Mouse (Mus musculus) embryonic facial prominence, embryonic 14.5 days (tissue): ENCODE measurements around the gene Btbd11. TPM values are rescaled to one million over a fixed set of nuclear protein-coding genes. Genes with fewer than 3 reads are reported as not detected.

Experiments used
- ATAC-seq: fragments of 200-750 bp; cut with Nextera tagmentation; 2 replicates; pipeline ENCODE4 v1.8.0; 2017; ENCODE audit warnings: low read depth, moderate number of reproducible peaks, moderate TSS enrichment
- DNase-seq: peaks from one replicate; pipeline ENCODE4 v3.0.0-alpha.2; 2015; ENCODE audit warnings: low spot score
- H3K27ac ChIP-seq: fragments of 300-500 bp; sonication (generic); replicated peaks from 2 replicates; pipeline ENCODE4 v1.5.1; 2014; ENCODE audit warnings: low read depth, mild to moderate bottlenecking, low read length, moderate library complexity
- H3K27me3 ChIP-seq: fragments of 300-500 bp; sonication (generic); replicated peaks from 2 replicates; pipeline ENCODE4 v1.6.1; 2014; ENCODE audit warnings: low read length; ENCODE audit not compliant: control insufficient read depth, insufficient read depth
- H3K36me3 ChIP-seq: fragments of 300-500 bp; sonication (generic); 2 replicates; pipeline ENCODE4 v1.6.1; 2014; ENCODE audit warnings: low read length, mixed read lengths; ENCODE audit not compliant: control insufficient read depth, insufficient read depth
- H3K4me1 ChIP-seq: fragments of 300-500 bp; sonication (generic); 2 replicates; pipeline ENCODE4 v1.6.1; 2014; ENCODE audit warnings: antibody characterized with exemption, low read length; ENCODE audit not compliant: control insufficient read depth, insufficient read depth
- H3K4me2 ChIP-seq: fragments of 300-500 bp; sonication (generic); 2 replicates; pipeline ENCODE4 v1.6.1; 2014; ENCODE audit warnings: low read depth, mild to moderate bottlenecking, low read length, moderate library complexity, mixed read lengths
- H3K4me3 ChIP-seq: fragments of 300-500 bp; sonication (generic); 2 replicates; pipeline ENCODE4 v1.5.1; 2014; ENCODE audit warnings: low read depth, mild to moderate bottlenecking, low read length
- H3K9ac ChIP-seq: fragments of 300-500 bp; sonication (generic); 2 replicates; pipeline ENCODE4 v1.6.1; 2014; ENCODE audit warnings: low read depth, mild to moderate bottlenecking, low read length, moderate library complexity, mixed read lengths
- H3K9me3 ChIP-seq: fragments of 300-500 bp; sonication (generic); 2 replicates; pipeline ENCODE4 v1.6.1; 2016; ENCODE audit warnings: low read length; ENCODE audit not compliant: control insufficient read depth
- WGBS: fragments of 180-500 bp; shearing (Covaris S2); extraction: QIAGEN DNeasy Blood & Tissue Kit; methylation state at CpG from one replicate; pipeline ENCODE4 v1.1.7; 2014; 5-methylcytosine and 5-hydroxymethylcytosine counted together
- polyA plus RNA-seq: library from polyadenylated mRNA; unstranded; fragments of >200 nt; fragmentation: Nextera tagmentation; extraction: Ambion mirVana; gene quantifications from 2 replicates; pipeline ENCODE4 v1.2.1, GENCODE M21; 2014

The Btbd11 gene
- polyA plus RNA-seq, 1 experiment from 2014 or later = 5.8 TPM

DNA sequence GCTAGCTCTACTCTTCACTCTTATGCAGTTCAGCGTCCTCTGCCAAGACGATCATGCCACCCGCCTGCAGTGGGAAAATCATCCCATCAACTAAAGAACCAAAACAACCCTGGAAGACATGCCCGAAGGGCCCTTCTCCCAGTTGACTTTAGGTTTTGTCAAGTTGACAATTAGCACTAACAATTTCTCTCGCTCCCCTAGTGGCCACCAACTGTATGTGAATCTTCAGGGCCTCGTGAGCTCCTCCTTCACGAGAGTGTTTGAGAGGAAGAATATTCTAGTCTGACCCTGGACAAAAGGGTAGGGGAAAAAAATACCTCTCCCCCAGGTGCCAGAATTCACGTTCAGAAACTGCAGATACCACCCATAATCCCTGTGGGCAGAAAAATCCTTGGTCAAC lies 168.6 kb downstream of the Btbd11 start:
- DNase-seq (no peak), ATAC-seq (no peak)
- Histone ChIP-seq H3K9me3 (0 out of 2 replicates have a peak, but pooled peaks cover 2% of the 10 kb centered on the region), H3K4me1 (no peaks in the 10 kb centered on the region), H3K27ac (no peak overlapping the region), H3K4me2 (no peak overlapping the region), H3K4me3 (no peak overlapping the region), H3K27me3 (no peaks in the 10 kb centered on the region), H3K36me3 (no peaks in the 10 kb centered on the region), H3K9ac (no peak overlapping the region)
- WGBS = 56% methylated on average over 8 of the region's 8 CpGs

DNA sequence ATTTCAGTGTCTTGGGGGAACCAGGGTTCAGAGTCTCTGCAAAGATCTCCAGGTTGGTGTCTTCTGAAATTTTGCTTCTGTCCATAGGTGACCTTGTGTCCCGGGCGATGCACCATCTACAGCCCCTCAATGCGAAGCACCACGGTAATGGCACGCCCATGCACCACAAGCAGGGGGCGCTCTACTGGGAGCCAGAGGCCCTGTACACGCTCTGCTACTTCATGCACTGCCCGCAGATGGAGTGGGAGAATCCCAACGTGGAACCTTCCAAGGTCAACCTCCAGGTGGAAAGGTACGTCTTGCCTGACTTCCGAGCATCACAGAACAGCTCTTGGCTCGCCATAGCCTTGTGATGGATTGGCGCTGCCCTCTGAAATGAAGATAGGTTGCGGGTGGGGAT lies 174.8 kb downstream of the Btbd11 start:
- no peak overlapping the region for H3K27ac ChIP-seq
- H3K9ac ChIP-seq = no peak overlapping the region
- no peaks in the 10 kb centered on the region for H3K36me3 ChIP-seq
- ATAC-seq = no peak
- 89% methylated on average over 14 of the region's 14 CpGs for WGBS
- H3K9me3 ChIP-seq = 0 out of 2 replicates have a peak, but pooled peaks cover 4% of the 10 kb centered on the region
- H3K4me1 ChIP-seq = no peaks in the 10 kb centered on the region
- no peak overlapping the region for H3K4me2 ChIP-seq
- H3K4me3 ChIP-seq = no peak overlapping the region
- no peak for DNase-seq
- no peaks in the 10 kb centered on the region for H3K27me3 ChIP-seq

DNA sequence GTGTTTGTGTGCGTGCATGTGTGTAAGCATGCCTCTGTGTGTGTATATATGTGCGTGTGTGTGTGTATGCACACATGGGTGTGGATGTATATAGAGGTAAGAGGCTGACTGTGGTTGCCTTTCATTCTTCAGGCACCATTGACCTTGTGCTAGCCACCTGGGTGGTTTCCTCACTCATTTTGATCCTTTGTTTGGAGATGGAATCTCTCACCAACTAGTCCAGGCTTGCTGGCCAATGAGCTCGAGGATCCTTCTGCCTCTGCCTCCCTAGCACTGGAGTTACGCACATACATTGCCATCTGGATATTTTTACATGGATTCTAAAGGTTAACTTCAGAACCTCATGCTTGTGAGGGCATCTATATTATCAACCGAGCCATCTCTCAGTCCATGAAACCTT lies 184.8 kb downstream of the Btbd11 start:
- H3K36me3 ChIP-seq = no peaks in the 10 kb centered on the region
- peaks cover 9% of the 10 kb centered on the region; the same call in 1 of the 2 replicates for H3K9me3 ChIP-seq
- H3K27me3 ChIP-seq = no peaks in the 10 kb centered on the region
- H3K4me1 ChIP-seq = no peaks in the 10 kb centered on the region
- no peak overlapping the region for H3K4me3 ChIP-seq
- ATAC-seq (no peak), DNase-seq (no peak)
- H3K4me2 ChIP-seq = no peak overlapping the region
- H3K27ac ChIP-seq = no peak overlapping the region
- H3K9ac ChIP-seq = no peak overlapping the region
- WGBS = 90% methylated on average over 5 of the region's 5 CpGs

DNA sequence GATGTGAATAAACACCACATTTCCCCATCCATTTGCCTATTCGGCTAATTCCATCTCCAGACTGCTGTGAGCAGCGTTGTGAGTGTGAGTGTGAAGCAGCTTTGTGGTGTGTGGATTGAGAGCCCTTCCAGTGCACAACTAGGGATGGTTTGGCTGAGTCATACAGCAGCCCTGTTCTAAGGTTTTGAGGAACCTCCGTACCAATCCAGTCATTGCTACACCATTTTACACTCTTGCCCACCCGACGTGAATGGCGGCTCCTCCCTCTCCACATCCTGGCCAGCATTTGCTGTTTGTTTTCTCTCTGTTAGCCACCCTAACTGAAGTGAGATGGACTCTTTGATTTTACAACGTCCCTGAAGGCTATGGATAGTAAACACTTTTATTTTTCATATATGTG lies 186.0 kb downstream of the Btbd11 start:
- H3K9ac ChIP-seq = no peak overlapping the region
- H3K36me3 ChIP-seq = no peaks in the 10 kb centered on the region
- no peak overlapping the region for H3K4me2 ChIP-seq
- no peaks in the 10 kb centered on the region for H3K27me3 ChIP-seq
- peaks cover 9% of the 10 kb centered on the region; the same call in 1 of the 2 replicates for H3K9me3 ChIP-seq
- WGBS = 88% methylated on average over 7 of the region's 7 CpGs
- H3K27ac ChIP-seq = no peak overlapping the region
- ATAC-seq (no peak), DNase-seq (no peak)
- no peaks in the 10 kb centered on the region for H3K4me1 ChIP-seq
- H3K4me3 ChIP-seq = no peak overlapping the region

- H3K27ac ChIP-seq = peak overlapping the region; percentile 31; the same call in 1 of the 2 replicates
Observed at GRCm38 (mm10) chr10:85577891-85578420, 191.3 kb downstream of the Btbd11 start.

GRCm38 (mm10) chr10:85578571-85579465 lies 192.2 kb downstream of the Btbd11 start:
- no peaks in the 10 kb centered on the region for H3K27me3 ChIP-seq
- no peak for DNase-seq
- 0 out of 2 replicates have a peak, but pooled peaks cover 2% of the 10 kb centered on the region for H3K4me1 ChIP-seq
- no peak overlapping the region for H3K4me3 ChIP-seq
- no peak overlapping the region for H3K4me2 ChIP-seq
- no peak overlapping the region for H3K27ac ChIP-seq
- 49% methylated on average over 13 of the region's 13 CpGs for WGBS
- no peak overlapping the region for H3K9ac ChIP-seq
- H3K36me3 ChIP-seq = no peaks in the 10 kb centered on the region
- ATAC-seq = no peak
- no peaks in the 10 kb centered on the region for H3K9me3 ChIP-seq

More at GRCm38 (mm10) chr10:85577891-85578420, 191.3 kb downstream of the Btbd11 start:
- H3K9me3 ChIP-seq = peaks cover 6% of the 10 kb centered on the region; the same call in 1 of the 2 replicates
- H3K27me3 ChIP-seq = no peaks in the 10 kb centered on the region
- no peaks in the 10 kb centered on the region for H3K36me3 ChIP-seq
- no peak overlapping the region for H3K4me3 ChIP-seq
- WGBS = 65% methylated on average over 6 of the region's 6 CpGs
- 0 out of 2 replicates have a peak, but pooled peaks cover 2% of the 10 kb centered on the region for H3K4me1 ChIP-seq
- no peak overlapping the region for H3K4me2 ChIP-seq
- DNase-seq (peak; percentile 68), ATAC-seq (no peak)
- H3K9ac ChIP-seq = no peak overlapping the region

DNA sequence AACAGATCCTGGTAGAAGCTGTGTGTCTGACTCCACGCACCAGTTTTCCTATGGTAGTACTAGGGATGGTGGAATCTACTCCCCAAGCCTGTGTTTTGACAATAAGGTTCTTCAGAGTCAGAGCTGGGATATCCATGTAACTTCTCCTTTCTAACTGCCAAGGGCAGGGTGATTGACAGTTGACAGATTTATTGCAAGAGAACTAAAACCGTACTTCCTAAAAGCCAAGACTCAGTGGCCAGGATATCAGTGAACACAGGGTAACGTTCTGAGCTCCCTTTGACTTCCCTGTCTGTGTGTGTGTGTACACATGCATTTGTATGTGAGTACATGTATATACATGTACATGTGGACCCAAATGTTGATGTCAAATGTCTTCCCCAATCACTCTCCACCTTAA lies 201.1 kb downstream of the Btbd11 start:
- Histone ChIP-seq H3K4me3 (no peak overlapping the region), H3K27ac (no peak overlapping the region), H3K27me3 (no peaks in the 10 kb centered on the region), H3K9me3 (no peaks in the 10 kb centered on the region), H3K36me3 (no peaks in the 10 kb centered on the region), H3K4me2 (no peak overlapping the region), H3K4me1 (no peaks in the 10 kb centered on the region), H3K9ac (no peak overlapping the region)
- 93% methylated on average over 3 of the region's 3 CpGs for WGBS
- no peak for ATAC-seq
- DNase-seq = no peak

DNA sequence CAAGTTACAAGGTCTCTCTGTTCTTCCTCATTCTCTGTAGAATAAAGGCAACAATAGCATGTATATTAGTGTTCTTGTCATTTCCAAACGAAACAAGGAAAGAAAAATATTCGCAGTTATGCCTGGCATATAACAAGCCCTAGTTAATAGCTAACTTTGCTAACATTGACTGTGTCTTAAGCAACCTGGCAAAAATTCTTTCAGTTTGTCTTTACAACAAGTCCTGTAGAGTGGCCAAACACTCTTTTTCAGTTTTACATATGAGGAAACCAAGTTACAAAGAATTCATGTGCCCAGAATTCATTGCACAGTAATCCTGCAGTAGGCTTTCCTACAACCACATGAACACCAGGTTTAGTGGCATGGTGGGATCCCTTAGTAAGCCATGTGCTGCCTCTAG lies 203.4 kb downstream of the Btbd11 start:
- Histone ChIP-seq H3K4me2 (no peak overlapping the region), H3K27ac (no peak overlapping the region), H3K9ac (no peak overlapping the region), H3K4me3 (no peak overlapping the region), H3K27me3 (no peaks in the 10 kb centered on the region), H3K4me1 (no peaks in the 10 kb centered on the region), H3K36me3 (no peaks in the 10 kb centered on the region), H3K9me3 (no peaks in the 10 kb centered on the region)
- 84% methylated on average over 2 of the region's 2 CpGs for WGBS
- DNase-seq = no peak
- no peak for ATAC-seq
